Mouse (Mus musculus) adrenal gland, adult 18-20 months (tissue): Measurements from ENCODE around the gene Slc17a3. TPM values are rescaled to one million over a fixed set of nuclear protein-coding genes. Genes with fewer than 3 reads are reported as not detected.
A peak's percentile ranks its signal among the peaks of the same experiment; 100 is the strongest.

Source experiments
- DNase-seq, 2 experiments: peaks; one replicate each; pipeline ENCODE4 v3.0.0; 2021 to 2022; ENCODE audit warnings: low spot score in 2 of 2
- long read RNA-seq, 2 experiments: library from polyadenylated mRNA; stranded (forward); transcript quantifications; one replicate each; pipeline ENCODE4 v2.0.0; 2021
- total RNA-seq, 2 experiments: library from RNA; stranded (reverse); gene quantifications; 1 replicate in 1 of 2; 2 replicates in 1 of 2; pipeline ENCODE4 v1.2.3; 2021

Slc17a3 gene
- total RNA-seq: under 1 TPM; 0.16 to 0.86 TPM
- long read RNA-seq, experiment 1: 0 reads
- long read RNA-seq, experiment 2, partial matches to known transcripts: 0 of 4 reads
- long read RNA-seq, experiment 2, other reads (novel, unspliced or antisense): 4 of 4 reads

DNA sequence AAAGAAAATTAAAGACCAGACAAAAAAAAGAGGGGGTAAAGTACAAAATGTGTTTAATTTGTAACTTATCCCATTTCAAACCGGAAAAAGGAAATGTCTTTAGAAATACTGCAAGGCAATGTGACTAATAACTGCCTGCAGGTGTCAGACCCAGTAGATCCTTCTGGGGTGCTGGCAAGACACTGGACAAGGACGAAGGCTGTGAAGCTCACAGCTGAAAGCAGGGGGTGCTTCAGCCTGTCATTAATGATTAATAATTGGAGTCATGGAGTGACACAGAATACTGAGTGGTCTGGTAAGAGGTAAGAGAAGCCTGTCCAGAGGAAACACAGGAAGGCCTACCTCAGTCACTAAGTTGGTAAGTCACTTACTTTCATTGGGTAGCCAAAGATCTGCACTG lies at the start of gene Slc17a3:
Slc17a3 (plus strand) TSS at position 127 of the 400 bp plus-strand sequence.
- no peak for DNase-seq

DNA sequence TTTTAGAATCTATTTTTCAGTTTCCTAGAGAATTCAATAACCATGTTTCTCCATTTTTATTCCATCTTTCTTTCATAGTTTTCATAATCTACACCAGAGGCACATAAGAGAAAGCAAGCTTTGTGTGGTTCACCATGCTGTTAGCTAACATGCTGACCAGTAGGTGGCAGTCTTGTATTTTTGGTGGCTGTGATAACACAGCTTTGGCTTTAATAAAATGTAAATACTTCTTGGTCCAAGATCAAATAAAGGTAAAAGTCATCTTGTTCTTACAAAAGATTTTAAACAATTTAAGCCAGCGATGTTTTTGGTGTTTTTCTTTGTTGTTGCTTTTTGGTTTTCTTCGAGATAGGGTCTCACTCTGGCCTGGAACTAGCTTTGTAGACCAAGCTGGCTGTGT lies 46.7 kb upstream of the Slc17a3 start:
- DNase-seq: peak; percentile 22 to 40

DNA sequence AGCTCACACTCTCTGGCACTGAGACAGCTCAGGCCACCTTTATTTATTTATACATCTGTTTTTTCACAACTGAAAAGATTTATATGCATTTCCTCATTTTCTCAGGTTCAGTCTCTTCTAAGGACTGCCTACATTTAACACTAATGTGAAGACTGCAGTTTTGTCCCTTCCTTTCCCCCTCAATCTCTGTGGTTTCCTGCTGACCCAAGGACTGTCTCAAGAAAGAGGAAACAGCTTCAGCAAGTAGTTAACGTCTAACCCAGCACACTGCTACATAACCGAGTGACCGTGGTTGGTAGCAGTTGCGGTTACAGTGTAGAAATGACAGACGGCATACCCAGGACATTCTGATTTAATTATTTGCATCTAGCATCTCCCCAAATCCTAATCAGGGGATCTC lies 39.8 kb upstream of the Slc17a3 start:
- DNase-seq: no peak

DNA sequence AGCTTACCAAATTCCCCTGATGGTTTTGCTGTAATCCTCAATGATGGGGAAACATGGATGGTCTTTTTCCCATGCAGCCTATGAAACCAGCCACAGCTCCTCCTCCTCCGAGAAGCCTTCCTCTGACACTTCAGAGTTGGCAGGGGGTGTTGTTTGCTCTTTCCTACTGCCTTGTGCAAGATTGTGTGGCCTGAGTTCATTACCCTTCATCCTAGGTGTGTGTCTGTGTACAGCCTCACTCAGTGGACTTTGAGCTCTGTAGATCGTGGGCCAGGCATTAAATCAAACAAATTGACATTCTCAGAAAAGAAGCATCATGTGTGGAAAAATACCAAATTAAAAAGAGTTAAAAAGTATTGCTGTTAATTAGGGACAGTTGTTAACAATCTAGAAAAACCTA lies 34.7 kb upstream of the Slc17a3 start:
- DNase-seq: no peak

DNA sequence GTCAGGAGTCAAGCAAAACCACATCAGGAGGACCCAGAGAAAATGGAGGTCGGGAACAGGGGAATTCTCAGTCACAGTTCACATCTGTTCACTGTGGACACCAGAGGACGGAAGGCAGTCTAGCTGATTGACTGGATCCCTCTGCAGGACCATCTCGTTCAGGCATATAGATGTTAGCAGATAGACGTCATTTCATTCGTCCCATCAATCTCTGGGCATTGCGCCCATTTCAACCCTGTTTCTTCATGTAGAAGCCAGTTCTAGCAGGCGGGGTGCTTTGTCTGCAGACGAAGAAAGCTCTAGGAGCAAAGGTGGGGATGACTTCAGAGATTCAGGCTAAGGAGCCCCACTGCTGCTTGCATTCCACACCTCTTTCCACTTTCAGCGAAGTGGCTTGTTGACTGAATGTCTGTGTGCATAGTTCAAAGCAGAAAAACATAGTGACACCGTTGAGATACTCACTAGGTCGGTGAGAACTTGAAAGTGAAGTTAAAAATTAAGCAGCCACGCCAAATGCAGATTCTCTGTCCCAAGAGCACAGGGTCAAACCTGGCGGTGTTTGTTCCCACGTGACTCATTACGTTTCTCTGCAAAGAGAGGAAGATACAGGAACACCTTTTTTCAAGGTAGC lies 32.7 kb upstream of the Slc17a3 start, which contains the start of gene Slc17a2:
Slc17a2 (plus strand) TSS at position 572 of the 631 bp plus-strand sequence.
- DNase-seq: no peak

DNA sequence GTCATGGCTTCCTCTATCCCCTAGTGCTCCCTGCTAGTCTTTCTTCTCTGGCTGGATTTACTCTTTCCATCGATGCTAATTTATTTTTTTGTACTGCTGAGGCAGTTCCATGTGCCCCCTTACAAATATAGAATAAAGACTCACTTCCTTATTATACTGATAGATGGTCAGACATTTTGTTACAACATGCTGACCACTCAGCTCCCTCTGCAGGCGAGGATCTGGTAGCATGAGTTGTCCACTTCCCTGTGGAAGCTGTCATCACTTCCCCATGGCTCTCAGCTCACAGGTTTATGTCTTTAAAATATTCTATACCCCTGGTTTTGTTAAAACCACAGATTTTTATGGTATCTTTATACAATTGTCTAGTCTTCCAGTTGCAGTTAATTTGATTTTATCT lies 23.1 kb upstream of the Slc17a3 start:
- DNase-seq: no peak

DNA sequence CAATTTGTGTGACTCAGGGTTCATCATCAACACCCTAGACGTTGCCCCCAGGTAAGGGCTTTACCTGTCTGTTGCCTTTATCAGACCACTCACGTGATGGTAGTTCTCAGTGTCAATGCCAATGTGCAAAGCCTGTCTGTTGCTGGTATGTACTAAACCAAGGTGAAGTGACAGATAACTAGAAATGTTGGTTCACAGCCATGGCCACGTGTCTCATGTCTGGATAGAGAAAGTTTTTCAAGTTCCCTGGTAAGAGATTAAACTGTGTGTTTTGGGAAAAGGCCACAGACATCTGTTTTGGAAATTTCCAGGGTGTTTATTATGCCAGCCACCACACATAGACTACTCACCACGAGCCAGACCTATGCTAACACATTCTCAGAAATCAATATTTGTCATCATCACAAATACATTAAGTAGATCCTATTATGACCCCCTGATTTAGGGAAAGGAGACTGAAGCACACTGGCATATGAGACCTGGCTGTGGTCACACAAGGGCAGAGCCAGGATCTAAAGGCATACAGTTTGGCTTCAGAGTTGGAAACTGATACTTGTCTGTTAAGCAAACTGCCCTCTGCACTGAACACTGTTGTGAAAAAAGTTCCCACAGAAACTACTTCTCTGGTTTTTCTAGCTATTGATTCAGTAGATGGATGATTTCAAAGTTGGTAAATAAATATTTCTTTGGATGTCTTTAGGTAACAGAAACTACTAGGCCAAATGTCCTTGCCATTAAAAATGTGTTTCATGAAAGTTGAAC lies 18.9 kb upstream of the Slc17a3 start:
- DNase-seq: no peak

DNA sequence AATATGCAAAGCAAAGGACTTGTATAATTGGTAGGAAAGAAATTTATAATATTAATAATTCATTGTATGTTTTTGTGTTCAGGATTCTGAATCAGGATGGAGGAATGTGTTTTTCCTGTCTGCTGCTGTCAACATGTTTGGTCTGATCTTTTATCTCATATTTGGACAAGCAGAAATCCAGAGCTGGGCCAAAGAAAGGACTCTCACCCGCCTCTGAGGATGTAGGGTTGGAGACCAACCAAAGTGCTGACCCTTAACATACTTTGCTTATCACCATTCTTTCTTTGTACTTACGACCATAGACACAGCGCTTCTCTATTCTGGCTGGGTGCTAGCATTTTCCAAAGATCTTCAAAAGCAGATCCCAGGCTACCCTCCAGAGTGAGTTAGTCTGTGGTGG lies 17.0 kb upstream of the Slc17a3 start:
- DNase-seq: no peak

DNA sequence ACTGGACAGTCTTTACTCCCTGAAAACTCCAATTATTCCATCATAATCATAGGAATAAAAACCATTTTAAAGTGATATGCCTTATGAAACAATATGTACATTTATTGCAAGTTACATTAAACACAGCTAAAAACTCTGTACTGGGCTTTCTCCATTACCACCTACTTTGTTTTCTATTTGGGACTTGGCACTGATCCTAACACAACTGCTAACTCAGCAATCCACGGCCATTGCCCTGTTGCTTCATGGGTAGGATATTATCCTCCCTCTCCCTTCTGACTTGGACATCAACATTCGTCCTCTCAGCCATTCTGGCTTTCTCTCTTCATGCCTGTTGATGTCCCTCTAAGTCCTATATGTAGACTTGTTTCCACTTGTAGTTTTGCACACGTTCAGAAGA lies 12.6 kb upstream of the Slc17a3 start:
- DNase-seq: no peak

DNA sequence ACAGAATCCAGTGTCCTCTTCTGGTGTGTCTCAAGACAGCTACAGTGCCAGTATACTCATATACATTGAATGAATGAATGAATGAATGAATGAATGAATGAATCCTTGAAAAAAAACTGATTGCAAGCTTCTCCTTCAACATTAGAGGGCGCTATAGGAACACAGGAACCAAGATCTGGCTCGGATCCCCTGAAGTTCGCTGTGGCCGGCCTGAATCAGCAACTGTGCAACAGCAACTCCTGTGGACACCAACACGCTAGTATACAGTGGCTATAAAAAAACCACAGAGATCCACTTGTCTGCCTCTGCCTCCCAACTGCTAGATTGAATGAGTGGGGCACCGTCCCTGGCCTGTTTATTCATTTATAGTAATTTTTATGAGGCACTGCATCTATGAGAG lies 6.2 kb upstream of the Slc17a3 start:
- DNase-seq: no peak

DNA sequence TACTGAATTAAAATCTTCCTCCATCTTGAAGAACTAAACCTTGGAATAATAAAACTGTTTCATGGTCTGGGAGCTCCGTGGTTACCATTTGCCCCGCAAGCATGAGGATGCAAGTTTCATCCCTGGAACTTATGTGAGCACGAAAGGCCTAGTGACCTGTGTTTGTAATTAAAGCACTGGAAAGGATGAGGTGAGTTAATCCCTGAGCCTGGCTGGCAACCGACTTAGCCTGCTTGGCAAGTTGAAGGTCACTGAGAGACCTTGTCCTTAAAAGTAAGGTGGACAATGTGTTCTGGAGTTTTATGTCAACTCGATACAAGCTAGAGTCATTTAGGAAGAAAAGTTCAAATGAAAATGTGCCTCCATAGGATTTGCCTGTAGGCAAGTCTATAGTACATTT lies 4.4 kb upstream of the Slc17a3 start:
- DNase-seq: no peak

DNA sequence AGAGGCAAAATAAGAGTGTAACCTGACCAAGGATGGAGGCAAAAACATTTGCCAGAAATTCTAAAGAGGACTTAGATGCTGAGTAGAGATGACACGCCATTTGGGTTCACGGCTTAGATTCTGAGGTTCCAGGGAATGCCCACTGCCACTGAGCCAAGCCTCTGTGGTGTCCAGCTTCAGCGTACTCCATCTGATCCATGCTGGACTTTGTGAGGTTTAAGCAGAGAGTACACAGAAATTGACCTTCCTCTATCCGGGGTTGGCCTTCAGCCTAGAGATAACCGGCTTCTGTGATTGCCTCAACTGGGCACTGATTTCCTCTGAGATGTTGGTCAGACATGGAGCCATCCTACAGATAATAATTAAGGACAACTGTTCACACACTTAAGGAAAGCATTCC lies 2.6 kb upstream of the Slc17a3 start:
- peak in 1 of 2 experiments; percentile 20 for DNase-seq

DNA sequence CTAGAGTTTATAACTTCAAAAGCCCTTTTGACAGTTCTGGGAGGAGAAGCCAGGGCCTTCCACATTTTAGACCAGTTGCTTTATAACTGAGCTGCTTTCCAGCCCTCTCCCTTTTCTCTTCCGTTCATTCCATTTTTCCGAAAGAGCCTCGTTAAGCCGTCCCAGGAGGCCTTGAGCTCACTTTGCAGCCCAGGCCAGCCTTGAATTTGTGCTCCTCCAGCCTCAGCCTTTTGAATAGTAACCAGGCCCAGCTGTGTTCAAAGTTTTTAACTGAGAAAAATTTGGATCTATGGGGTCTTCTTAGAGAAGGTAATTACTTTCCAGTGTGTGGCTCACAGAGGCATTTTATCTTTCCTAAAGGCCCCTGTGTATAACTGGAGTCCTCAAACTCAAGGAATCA lies 6.6 kb downstream of the Slc17a3 start:
- DNase-seq: no peak

DNA sequence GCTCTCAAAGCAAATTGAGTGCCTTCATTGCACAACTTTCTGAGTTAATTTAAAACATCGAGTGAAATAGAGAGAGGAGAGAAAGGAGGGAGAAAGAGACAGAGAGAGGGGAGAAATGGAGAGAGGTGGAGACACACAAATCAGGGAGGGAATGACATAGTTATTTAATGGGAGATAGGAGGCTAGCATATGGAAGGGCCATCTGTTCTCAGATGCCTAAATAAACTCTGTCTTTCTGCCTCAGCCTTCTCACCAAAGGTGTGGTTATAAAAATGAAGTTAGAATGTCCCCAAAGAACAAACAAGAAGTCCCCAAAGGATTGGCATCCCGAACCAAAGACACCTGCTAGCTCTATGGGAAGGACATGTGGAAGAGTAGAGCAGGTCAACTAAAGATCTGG lies 10.1 kb downstream of the Slc17a3 start:
- no peak for DNase-seq

DNA sequence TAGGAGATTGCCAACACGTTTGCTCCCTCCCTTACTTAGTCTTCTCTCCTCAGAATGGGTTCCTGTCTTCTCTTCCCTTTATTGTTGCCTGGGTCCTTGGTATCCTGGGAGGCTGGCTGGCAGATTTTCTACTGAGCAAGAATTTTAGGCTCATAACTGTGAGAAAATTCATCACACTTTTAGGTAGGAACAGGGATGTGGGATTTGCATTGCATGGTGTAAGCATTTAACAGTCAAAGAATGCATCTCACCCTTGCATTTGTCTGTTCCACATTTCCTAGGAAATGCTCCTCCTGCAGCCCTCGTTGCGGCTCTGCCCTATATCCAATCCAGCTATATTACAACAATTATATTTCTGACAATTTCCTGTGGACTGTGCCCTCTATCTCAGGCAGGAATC lies 17.2 kb downstream of the Slc17a3 start:
- DNase-seq: no peak

DNA sequence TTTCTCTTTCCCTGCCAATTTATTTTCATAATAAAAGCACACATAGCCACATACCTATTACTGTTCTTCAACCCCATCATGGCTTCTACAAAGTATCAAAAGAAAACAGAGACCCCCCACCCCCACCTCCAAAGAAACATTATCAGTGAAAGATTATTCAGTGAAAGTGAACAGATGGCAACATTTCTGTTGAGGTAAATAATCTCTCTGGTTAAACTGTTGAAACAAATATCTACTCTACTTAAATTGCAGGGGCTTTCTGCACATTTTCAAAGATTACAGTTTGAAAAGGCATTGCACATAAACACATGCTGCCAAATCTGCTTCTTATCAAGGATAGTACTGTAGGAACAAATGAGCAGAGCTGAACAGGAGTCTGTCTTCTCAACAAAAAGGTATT lies 22.6 kb downstream of the Slc17a3 start:
- DNase-seq: no peak

DNA sequence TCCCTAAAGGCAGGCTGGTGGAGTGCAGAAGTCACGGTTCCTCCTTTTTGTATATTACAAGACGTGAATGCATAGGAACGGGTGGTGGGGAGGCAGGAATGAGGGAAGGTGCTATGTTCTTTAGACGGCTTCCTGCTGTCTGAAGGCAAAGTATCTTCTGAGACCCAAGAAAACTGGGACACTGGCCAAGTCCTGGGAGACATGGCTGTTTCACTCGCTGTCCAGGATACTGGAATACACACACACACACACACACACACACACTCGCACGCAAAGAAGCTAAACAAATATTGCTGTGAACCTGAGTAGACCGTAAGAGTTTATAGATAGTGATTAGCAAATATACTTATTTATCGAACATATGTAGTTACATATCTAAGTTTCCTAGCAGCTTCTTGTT lies 25.5 kb downstream of the Slc17a3 start:
- no peak for DNase-seq

DNA sequence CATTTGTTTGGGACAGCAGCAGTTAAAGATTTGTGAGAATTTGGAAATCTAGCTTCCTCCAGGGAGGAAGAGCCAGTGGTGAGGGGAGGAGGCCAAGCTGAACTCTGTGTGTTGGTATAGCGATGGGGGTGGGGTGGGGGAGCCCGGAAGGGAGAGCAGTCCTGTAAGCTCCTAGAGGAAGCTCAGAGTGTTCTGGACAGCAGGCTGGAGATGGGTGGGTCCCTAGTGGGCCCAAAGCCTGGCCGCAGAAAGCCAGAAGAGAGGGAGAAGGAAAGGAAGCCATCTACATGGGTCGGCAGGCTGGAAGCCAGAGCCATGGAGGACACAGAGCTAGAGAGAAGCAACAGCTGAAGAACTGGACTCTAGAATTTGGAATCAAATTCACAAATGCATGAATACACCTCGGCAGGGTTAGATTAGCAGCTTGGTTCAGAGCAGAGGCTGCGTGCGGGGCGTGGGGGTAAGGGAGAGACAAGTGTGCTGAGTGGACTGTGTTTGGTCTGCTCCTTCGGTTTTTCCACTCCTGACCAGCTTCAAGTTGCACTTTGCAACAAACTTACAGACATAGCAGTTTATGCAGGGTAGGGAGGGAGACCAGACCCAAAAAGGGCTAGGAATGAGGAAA lies 27.0 kb downstream of the Slc17a3 start:
- DNase-seq: no peak

DNA sequence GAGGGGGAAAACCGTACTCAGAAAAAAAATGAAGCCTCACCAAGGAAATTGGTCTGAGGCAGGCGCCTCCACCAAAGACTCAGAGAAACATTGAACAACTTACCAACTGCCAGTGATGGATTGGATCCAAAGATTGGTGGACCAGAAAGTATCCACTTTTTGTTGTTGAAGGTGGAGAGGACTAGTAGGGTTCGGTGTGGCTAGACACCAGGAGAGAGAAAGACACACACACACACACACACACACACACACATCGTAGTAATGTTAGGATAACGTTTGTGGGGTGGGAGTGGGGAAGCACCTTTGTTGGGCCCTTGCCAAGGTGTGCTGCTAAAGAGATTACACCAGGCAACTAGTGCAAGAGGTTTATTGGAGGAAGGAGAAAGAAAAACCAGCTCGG lies 27.8 kb downstream of the Slc17a3 start:
- no peak for DNase-seq

DNA sequence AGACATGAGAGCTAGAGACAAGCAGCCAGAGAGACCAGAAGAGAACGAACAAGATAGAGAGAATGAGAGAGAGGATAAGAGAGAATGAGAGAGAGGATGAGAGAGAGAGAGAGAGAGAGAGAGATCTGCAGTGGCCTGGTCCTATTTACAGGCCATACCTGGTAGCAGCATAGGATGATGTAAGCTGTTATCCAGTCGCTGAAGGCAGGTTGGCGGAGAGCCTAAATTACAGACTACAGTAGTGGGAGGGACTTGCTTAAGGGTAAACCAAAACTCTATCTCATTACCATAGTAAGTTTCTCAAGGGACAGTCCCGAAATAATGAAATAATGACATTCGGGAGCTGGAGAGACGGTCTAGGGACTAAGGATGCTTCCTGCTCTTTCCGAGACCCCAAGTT lies 28.2 kb downstream of the Slc17a3 start, which contains the start of gene Slc17a1:
Slc17a1 (plus strand) TSS at position 346 of the 400 bp plus-strand sequence.
- DNase-seq: no peak

DNA sequence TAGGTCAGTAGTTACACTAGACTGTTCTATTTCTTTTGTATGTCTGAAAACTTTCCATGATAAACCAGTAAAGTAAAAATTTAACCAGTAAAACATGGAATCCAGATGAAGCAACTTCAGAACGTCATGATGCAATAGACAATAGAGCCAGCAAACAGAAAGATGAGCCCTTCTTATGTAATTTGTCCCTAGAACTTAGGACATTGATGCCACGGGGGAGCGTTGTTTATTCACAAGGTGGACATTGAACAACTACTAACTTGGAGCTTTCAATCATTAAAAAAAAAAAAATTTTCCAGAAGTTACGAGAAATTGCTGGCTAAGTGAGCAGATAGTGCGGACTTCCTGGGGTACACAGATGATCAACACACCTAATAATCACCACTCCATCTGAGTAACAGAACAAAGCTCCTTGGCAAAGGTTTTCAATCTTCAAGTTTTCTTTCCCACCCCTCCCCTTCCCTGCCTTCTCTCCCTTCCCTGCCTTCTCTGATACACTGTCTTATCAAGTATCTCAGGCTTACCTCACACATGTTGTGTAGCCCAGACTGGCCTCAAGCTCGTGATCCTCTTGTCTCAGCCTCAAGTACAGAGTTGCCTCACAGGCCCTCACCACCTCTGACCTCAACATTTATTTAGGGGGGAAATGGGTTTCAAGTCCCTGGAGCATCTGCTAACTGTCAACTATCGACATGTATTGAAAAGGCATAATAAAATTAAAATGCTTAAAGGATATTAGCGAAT lies 29.7 kb downstream of the Slc17a3 start:
- no peak for DNase-seq
